Mouse (Mus musculus) layer of hippocampus, adult 2 months (tissue): ENCODE results near the gene Ajuba. TPM values are rescaled to one million over a fixed set of nuclear protein-coding genes. Genes with fewer than 3 reads are reported as not detected.

ENCODE experiments used
- DNase-seq, 2 experiments: peaks; one replicate each; pipeline ENCODE4 v3.0.0; 2022; ENCODE audit warnings: low spot score in 2 of 2
- H3K27ac ChIP-seq: fragments of 200-600 bp; 2 replicates; pipeline ENCODE4 v1.8.1; 2022
- H3K4me3 ChIP-seq: fragments of 200-600 bp; 2 replicates; pipeline ENCODE4 v1.8.1; 2022; ENCODE audit warnings: mild to moderate bottlenecking
- CTCF ChIP-seq: fragments of 200-600 bp; conservative IDR thresholded peaks from 2 replicates; pipeline ENCODE4 v1.8.1; 2022; ENCODE audit warnings: antibody characterized with exemption, mild to moderate bottlenecking, moderate library complexity
- total RNA-seq, 2 experiments: library from RNA; stranded (reverse); gene quantifications; 2 replicates each; pipeline ENCODE4 v1.2.3; 2021

The Ajuba gene
- total RNA-seq, 2 experiments from 2014 or later, result 1.1 to 1.8 TPM

DNA sequence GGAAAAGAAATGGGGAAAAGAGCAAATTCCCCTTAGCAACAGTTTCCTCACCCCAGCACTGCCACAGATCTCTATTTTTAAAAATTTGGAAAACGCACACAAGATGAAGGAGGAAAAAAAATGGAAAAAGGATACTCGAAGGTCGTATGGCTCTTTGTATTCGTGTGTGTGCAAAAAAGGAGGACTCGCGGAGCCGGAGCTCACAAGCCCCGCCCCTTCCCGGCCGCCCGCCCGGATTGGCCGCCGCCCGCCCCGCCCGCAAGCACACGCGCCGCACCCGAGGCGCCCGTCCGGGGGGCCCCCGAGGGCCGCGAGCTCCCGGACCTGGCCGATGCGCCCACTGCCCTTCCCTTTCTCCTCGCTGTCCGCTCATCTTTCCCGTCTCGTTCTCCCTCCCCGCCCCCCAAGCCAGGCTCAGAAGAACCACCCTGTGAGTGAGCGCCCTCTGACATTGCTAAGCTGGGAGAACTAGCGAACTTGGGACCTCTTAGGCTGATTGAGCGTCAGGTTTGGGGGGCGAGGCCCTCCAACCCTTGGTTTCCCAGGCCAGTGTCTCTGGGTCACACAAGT, 28.5 kb upstream of the Ajuba start, which contains the start of gene 4931414P19Rik:
TSS of gene 4931414P19Rik (minus strand) at position 242 of the 570 bp plus-strand sequence.
- TF ChIP-seq CTCF, result no peak
- peak; percentile 58 to 69 for DNase-seq
- H3K27ac ChIP-seq, result peak within 1 kb of the TSS; percentile 85
- peak within 1 kb of the TSS; percentile 56 for H3K4me3 ChIP-seq

DNA sequence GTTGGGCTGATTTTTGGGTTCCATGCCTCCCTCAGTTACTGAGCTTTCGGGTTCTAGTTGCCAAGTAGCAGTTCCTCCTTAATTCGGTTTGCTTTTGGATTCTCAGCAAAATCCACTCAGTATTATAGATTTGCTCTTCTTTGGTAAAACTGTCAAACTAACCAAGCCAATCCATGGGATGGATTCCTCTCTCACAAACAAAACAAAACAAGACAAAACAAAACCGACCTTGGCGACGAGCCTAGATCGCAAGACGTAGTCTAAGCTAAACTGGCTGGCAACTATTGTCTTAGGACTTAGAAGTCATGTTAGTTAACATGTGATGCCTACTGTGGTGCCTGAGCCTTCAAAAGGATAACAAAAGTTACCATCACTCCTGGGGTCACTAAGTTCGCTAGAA, 26.3 kb upstream of the Ajuba start:
- TF ChIP-seq CTCF, result no peak
- no peak for DNase-seq
- Histone ChIP-seq H3K4me3 (peak overlapping the region; percentile 46), H3K27ac (peak overlapping the region; percentile 97)

DNA sequence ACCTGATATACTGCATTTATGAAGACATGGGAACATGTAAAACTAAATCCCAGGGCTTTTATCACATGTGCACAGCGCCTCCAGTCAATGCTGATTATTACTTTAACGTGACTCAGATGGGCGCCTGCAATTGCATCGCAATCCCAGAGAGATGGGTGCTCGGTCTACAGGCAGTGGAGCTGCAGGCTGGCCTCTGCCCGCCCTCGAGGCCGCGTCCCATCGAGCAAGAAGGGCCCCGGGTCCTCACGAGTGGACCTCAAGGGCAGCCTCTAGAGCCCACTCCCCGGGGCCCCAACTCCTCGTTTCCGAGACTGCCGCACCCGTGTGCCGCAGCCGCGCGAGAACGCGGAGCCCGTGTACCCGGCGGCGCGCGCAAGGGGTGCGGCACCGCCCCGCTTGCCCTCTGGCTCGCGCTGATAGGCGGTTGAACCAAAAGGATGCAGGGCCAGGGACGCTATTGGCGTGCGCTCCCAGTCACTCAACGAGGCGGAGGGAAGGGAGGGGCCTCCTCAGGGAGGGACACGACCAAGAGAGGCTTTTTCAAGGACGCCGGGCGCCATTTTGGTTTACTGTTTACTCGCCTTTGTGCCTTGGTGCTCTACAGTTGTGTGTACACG, 25.8 kb upstream of the Ajuba start:
- TF ChIP-seq CTCF, result 0 out of 2 replicates have a peak, but pooled peaks have one; percentile 17

DNA sequence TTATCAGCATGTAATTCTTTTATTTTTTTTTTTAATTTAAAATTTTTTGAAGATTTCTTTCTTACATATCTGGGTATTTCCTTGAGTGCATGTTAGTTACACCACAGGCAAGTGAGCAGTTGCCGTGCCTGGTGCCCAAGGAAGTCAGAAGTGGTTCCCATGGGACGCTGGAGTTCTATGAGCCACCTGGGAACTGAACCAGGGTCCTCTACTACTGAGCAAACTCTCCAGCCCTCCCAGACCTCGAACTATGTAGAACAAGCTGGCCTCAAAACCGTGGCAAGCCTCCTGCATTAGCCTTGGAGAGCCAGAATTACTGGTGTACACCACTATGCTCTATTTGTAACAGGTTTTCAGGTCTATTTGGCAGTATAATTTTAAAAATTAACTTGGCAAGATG, 25.3 kb upstream of the Ajuba start:
- DNase-seq, result no peak
- TF ChIP-seq CTCF, result no peak
- Histone ChIP-seq H3K27ac (peak overlapping the region; percentile 97), H3K4me3 (peak overlapping the region; percentile 75)

More for the DNA sequence above, 25.8 kb upstream of the Ajuba start:
- H3K27ac ChIP-seq, result peak overlapping the region; percentile 97
- peak overlapping the region; percentile 75 for H3K4me3 ChIP-seq
- DNase-seq, result peak; percentile 95 to 97

DNA sequence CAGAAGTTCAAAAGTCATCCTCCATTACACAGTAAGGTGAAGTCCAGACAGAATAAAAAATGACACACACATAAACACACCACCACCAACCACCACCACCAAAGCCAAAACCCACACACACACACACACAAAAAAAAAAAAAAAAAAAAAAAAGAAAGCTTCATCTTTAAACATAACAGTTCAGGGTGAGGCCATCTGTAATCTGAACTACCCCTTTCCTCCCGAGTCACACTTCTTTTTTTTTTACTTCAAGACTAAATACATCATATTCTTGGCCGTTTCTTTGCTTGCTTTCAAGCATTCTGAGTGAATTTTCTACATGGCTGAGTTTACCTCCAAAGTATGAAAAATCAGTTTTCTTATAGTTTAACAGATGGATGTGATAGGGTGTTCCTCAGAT, 24.2 kb upstream of the Ajuba start:
- Histone ChIP-seq H3K27ac (no peak overlapping the region), H3K4me3 (no peak overlapping the region)
- no peak for DNase-seq
- TF ChIP-seq CTCF, result no peak

DNA sequence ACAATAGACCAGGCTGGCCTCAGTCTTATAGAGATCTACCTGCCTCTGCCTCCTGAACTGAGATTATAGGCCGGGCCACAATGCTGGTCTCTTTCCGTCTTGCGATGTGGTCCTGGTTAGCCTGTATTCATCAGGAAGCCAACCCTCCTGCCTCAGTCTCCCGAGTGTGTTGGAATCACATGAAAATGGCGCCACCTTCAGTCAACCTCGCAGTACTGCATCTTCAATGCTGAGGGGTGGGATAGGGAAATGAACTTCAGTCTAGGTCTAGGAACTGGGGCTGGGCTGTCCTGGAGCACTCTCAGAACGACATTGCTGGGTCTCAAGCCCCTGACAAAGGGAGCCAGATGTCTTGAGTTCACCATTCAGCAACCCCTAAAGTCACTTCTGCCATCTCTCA, 19.7 kb upstream of the Ajuba start:
- H3K4me3 ChIP-seq, result no peak overlapping the region
- DNase-seq, result no peak
- H3K27ac ChIP-seq, result no peak overlapping the region
- TF ChIP-seq CTCF, result peak; percentile 67

DNA sequence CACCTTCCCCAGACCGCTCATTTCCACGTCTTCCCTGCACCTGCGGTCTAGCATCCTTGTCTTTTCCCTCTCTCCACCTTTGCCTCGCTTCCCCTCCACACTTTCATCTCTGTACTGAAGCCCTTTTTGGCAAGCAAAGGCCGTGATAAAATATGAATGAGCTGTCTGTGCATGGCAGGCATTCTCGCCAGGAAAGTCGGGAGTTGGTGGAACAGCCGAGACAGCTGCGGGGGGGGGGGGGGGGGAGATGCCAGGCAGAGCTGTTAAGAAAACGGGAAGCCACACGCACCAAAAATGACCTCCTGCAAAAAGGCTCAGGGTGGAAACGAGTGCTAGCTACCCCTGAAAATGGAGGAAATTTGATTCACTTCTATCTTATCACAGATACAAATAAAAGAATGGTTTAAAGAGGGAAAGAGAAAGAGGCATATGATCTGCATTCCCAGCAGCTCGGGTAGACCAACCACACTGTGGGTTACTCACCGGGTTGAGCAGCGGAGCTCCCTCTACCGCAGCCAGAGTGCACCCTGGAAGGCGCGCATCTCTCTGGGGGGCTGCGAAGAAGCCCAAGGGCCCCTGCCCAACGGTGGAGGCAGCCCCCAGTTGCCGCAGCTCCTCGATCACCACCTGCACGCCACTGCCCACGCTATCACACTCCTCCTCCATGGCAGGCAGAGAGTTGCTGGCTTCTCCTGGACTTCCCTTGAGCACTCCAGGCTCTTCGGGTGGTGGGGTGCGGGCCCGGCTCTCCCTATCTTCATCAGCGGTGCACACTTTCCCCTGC, 17.5 kb upstream of the Ajuba start:
- TF ChIP-seq CTCF, result no peak
- DNase-seq, result no peak
- Histone ChIP-seq H3K27ac (peak overlapping the region; percentile 84), H3K4me3 (peak overlapping the region; percentile 34)

DNA sequence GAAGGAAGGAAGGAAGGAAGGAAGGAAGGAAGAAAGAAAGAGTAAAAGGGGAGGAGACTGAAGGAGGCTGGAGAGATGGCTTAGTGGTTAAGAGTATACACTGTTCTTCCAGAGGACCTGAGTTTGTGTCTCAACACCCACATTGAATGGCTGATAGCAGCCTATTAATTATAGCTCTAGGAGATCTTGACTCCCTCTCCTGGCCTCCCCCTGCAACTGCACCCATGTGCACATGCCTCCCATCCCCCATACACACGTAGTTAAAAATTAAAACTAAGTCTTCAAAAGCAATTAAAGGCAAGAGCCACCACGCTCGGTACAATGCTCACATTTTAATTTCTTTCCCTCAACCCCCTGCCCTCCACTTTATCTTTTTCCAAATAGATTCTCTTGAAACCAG, 16.7 kb upstream of the Ajuba start:
- Histone ChIP-seq H3K4me3 (no peak overlapping the region), H3K27ac (peak overlapping the region; percentile 84; the same call in 1 of the 2 replicates)
- no peak for DNase-seq
- peak; percentile 57 for TF ChIP-seq CTCF

DNA sequence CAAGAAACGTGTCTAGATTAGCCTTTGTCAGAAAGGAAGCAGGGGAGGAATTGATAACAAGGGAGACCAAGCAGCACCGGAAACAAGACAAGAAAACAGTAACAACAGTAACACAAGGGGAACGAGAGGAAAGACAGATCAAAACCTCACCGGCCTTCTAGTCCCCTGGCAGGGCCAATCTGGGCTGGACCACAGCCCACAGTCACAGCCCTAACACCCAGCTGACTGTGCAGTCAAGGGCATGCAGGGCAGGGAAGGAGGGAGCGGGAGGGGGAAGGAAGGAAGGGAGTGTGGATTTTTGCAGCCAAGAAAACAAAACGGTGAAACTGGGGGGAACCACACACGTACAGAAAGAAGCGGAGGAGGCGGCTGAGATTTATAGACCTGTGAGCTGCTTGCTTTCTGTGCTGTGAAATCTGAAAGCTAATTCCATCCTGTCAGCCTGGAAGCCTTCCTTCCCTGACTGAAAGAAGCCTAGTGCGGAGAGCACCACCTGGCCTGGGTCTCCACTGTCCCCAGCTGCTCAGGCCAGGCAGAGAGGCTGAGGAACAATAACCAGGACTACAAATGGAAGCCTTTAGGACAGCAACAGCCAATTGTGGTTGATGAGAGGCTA, 15.1 kb upstream of the Ajuba start:
- no peak overlapping the region for H3K4me3 ChIP-seq
- H3K27ac ChIP-seq, result peak overlapping the region; percentile 55
- DNase-seq, result no peak
- TF ChIP-seq CTCF, result no peak

DNA sequence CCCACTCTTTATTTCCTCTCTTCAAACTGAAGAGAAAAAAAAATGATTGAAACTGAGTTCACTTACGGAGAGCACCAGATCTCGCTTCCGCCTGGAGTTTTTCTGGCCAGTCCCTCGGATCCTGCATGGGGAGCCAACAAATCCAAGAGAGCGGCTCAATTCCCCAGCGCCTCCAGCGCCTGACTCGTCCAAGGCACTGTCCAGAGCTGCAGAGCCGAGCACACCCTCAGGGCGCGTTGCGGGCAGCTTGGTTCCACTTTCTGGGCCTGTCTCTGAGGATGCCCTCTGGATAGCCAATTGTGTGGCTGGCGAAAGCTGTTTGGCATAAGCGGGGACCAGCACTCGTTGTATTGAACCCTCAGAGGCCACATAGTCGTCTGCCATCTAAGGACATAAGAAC, 13.7 kb upstream of the Ajuba start:
- H3K27ac ChIP-seq, result no peak overlapping the region
- no peak for DNase-seq
- no peak overlapping the region for H3K4me3 ChIP-seq
- TF ChIP-seq CTCF, result no peak

DNA sequence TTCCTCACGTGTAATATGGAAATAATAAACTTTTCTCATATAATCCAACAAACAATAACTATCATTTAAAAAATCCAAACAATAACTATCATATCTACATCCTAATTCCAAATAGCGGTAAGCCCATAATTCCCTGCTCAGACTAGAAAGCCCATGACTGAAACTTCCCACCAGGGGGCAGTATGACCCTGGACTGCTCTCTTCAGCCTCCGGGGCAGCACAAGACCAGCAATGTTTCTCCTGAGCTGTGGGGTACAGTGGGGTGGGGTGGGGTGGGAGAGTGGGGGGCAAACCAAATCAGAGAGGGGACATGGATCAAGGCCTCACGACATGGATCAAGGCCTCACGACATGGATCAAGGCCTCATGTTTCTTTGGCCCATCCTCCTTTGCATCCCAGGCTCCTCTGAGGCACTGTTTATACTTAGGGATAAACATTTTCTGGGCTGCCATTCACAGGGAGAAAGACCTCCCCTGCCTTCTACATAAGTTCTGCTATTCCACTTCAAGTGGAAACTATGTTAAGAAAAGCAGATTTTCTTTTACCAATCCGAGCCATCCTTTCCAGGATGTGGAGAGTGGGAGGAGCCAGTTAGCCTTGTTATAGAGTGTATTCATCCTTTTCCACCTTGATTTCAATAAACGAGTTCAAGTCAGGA, 6.5 kb upstream of the Ajuba start:
- DNase-seq, result peak in 1 of 2 experiments; percentile 73
- H3K27ac ChIP-seq, result no peak overlapping the region
- H3K4me3 ChIP-seq, result no peak overlapping the region
- peak; percentile 78 for TF ChIP-seq CTCF

DNA sequence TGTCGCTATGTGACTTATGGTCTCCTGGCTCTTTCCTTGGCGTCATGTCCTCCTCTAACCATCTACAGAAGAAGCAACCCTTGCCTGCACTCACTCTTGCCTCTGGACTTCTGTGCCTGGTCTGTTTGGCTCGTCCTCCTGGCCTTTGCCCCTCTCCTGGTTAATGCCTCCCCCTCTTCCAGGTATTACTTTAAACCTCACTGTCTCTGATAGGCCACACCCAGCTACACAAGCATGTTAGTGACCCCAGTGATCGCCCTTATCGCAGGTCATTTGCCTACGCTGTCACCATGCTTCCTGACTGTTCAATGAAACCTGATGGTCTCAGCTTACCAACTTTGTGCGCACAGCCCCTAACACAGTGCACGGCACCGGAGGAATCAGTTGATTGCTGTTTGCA, 5.2 kb upstream of the Ajuba start:
- no peak overlapping the region for H3K4me3 ChIP-seq
- DNase-seq, result no peak
- TF ChIP-seq CTCF, result no peak
- no peak overlapping the region for H3K27ac ChIP-seq
